Mouse (Mus musculus) subcutaneous adipose tissue, adult 2 months (tissue): ENCODE measurements around the gene Gm3435. TPM values are rescaled to one million over a fixed set of nuclear protein-coding genes. Genes with fewer than 3 reads are reported as not detected.

Source experiments
- polyA plus RNA-seq: library from polyadenylated mRNA; depleted of rRNA; stranded (reverse); fragments of >200 nt; gene quantifications from 2 replicates; pipeline ENCODE4 v1.2.3, GENCODE M21; 2012; ENCODE audit warnings: low replicate concordance; rRNA removed

The Gm3435 gene
- polyA plus RNA-seq = 1.1 and 4.6 TPM in 2 replicates

GRCm38 (mm10) chr17:15009706-15010413, at the start of gene Gm3435:
Gene Gm3435 (plus strand): TSS chr17:15010176.

GRCm38 (mm10) chr17:14960951-14961556, 48.9 kb upstream of the Gm3435 start, which contains the start of gene Phf10:
Gene Phf10 (minus strand): TSS chr17:14961273.

GRCm38 (mm10) chr17:14978362-14979038, 31.5 kb upstream of the Gm3435 start, which contains the start of the genes 9030025P20Rik and Gm3417:
Gene 9030025P20Rik (plus strand): TSS chr17:14978468.
Gene Gm3417 (minus strand): TSS chr17:14978790.

GRCm38 (mm10) chr17:15041175-15041729, 31.3 kb downstream of the Gm3435 start, which contains the start of the genes Ermard, Tcte3 and Gm3448:
Gene Ermard (plus strand): TSS chr17:15041208.
Gene Tcte3 (minus strand): TSS chr17:15041488.
Gene Gm3448 (minus strand): TSS chr17:15041537.

Other genes starting within 250 kb of the Gm3435 start
- 4.4 and 4.8 TPM in 2 replicates for gene Wdr27, start 67.0 kb upstream of the Gm3435 start, polyA plus RNA-seq
- 20.5 and 22.0 TPM in 2 replicates for gene 1600012H06Rik, start 67.0 kb upstream of the Gm3435 start, polyA plus RNA-seq
- gene Phf10, start 48.9 kb upstream of the Gm3435 start, polyA plus RNA-seq = 23.7 and 29.2 TPM in 2 replicates
- gene 9030025P20Rik, start 31.7 kb upstream of the Gm3435 start, polyA plus RNA-seq = 11.5 and 14.5 TPM in 2 replicates
- not detected in 2 replicates for gene Gm3417, start 31.4 kb upstream of the Gm3435 start, polyA plus RNA-seq
- gene Ermard, start 31.0 kb downstream of the Gm3435 start, polyA plus RNA-seq = 52.1 and 61.0 TPM in 2 replicates
- not detected in 2 replicates for gene Tcte3, start 31.3 kb downstream of the Gm3435 start, polyA plus RNA-seq
- gene Gm3448, start 31.4 kb downstream of the Gm3435 start, polyA plus RNA-seq = 0.72 and 1.5 TPM in 2 replicates